Mouse (Mus musculus) stomach, embryonic 15.5 days (tissue): ENCODE measurements at regions not wholly inside any gene's neighbourhood (a gene's known extent, or its start where the extent isn't known, plus 50 kb on each side); places are given as distances from the start of the nearest gene placed in this dataset.
"Not testable (repeated sequence)": the region's sequence is repeated elsewhere in the genome, so short reads cannot be mapped to it uniquely, and the experiment has no call there.

Experiments
- ATAC-seq: fragments of 200-750 bp; cut with Nextera tagmentation; 2 replicates; pipeline ENCODE4 v1.8.0; 2017; ENCODE audit warnings: low read depth, moderate number of reproducible peaks, moderate TSS enrichment; ENCODE audit not compliant: insufficient read depth, low FRiP score
- H3K27ac ChIP-seq: fragments of 300-500 bp; sonication (generic); 2 replicates; pipeline ENCODE4 v1.5.1; 2015; ENCODE audit warnings: mild to moderate bottlenecking, inconsistent platforms
- H3K27me3 ChIP-seq: fragments of 300-500 bp; sonication (generic); replicated peaks from 2 replicates; pipeline ENCODE4 v1.6.1; 2015; ENCODE audit warnings: inconsistent platforms
- H3K36me3 ChIP-seq: fragments of 300-500 bp; sonication (generic); 2 replicates; pipeline ENCODE4 v1.6.1; 2015; ENCODE audit warnings: inconsistent platforms
- H3K4me1 ChIP-seq: fragments of 300-500 bp; sonication (generic); 2 replicates; pipeline ENCODE4 v1.6.1; 2015; ENCODE audit warnings: inconsistent platforms
- H3K4me2 ChIP-seq: fragments of 300-500 bp; sonication (generic); 2 replicates; pipeline ENCODE4 v1.6.1; 2015; ENCODE audit warnings: mild to moderate bottlenecking, inconsistent platforms
- H3K4me3 ChIP-seq: fragments of 300-500 bp; sonication (generic); replicated peaks from 2 replicates; pipeline ENCODE4 v1.5.1; 2015; ENCODE audit warnings: inconsistent platforms
- H3K9ac ChIP-seq: fragments of 300-500 bp; sonication (generic); 2 replicates; pipeline ENCODE4 v1.6.1; 2015; ENCODE audit warnings: inconsistent platforms
- H3K9me3 ChIP-seq: fragments of 300-500 bp; sonication (generic); 2 replicates; pipeline ENCODE4 v1.6.1; 2016; ENCODE audit warnings: inconsistent platforms
- WGBS: fragments of 180-500 bp; shearing (Covaris S2); methylation state at CpG from one replicate; pipeline ENCODE4 v1.1.7; 2015; 5-methylcytosine and 5-hydroxymethylcytosine counted together

DNA sequence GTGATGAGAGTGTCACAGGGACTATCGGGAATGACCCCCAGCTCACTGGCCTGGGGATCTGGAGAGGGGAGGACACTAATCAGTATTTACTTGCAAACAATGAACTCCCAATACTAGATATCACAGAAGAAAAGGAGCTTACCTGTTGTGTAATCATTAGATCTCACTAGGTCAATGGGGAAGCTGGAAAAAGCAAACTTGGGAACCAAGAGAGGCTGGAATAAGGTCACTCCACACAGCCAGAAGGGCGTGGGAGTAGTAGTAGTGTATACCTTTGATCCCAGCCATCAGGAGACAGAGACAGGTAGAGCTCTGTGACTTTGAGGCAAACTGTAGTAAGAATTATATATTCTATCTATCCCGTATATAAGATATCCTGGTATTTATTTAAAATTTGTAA is 194.3 kb downstream of the Fam43a start:
- H3K36me3 ChIP-seq: no peaks in the 10 kb centered on the region
- no peak for ATAC-seq
- H3K9me3 ChIP-seq: no peaks in the 10 kb centered on the region
- H3K4me1 ChIP-seq: peaks cover 38% of the 10 kb centered on the region
- 74% methylated on average over 3 of the region's 3 CpGs for WGBS
- H3K9ac ChIP-seq: no peak overlapping the region
- H3K27me3 ChIP-seq: no peaks in the 10 kb centered on the region
- no peak overlapping the region for H3K4me2 ChIP-seq
- no peak overlapping the region for H3K27ac ChIP-seq
- no peak overlapping the region for H3K4me3 ChIP-seq

GRCm38 (mm10) chr16:30795501-30795904 is 196.0 kb downstream of the Fam43a start:
- Histone ChIP-seq H3K9ac (no peak overlapping the region), H3K27me3 (no peaks in the 10 kb centered on the region), H3K27ac (no peak overlapping the region), H3K9me3 (no peaks in the 10 kb centered on the region), H3K4me3 (no peak overlapping the region), H3K36me3 (no peaks in the 10 kb centered on the region), H3K4me1 (peaks cover 26% of the 10 kb centered on the region), H3K4me2 (no peak overlapping the region)
- ATAC-seq: no peak
- 64% methylated on average over 5 of the region's 5 CpGs for WGBS

DNA sequence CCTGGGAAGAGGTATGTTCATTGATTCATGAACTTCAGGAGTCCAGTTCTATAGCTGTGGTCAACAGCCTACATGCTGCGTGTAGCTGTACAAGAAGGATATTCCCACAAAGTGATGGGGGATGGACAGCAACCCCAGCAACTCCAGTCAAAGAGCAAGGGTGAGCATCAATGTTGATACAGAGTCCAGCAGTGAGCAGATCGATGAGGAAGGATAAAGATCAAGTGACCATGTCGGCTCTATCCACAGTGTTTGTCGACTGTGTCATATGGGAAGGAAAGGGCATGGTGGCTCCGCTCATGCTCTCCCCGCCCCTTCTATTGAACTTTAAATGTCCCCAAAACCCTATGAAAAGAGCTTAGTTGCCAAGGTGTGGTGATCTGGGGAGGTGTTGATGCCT is 196.6 kb downstream of the Fam43a start:
- WGBS: 91% methylated on average over 6 of the region's 6 CpGs
- H3K36me3 ChIP-seq: no peaks in the 10 kb centered on the region
- no peaks in the 10 kb centered on the region for H3K9me3 ChIP-seq
- H3K9ac ChIP-seq: no peak overlapping the region
- ATAC-seq: no peak
- no peak overlapping the region for H3K4me3 ChIP-seq
- no peak overlapping the region for H3K4me2 ChIP-seq
- peaks cover 20% of the 10 kb centered on the region for H3K4me1 ChIP-seq
- no peaks in the 10 kb centered on the region for H3K27me3 ChIP-seq
- no peak overlapping the region for H3K27ac ChIP-seq

GRCm38 (mm10) chr16:30797006-30797405 is 197.5 kb downstream of the Fam43a start:
- ATAC-seq: no peak
- no peak overlapping the region for H3K4me3 ChIP-seq
- H3K4me1 ChIP-seq: peaks cover 14% of the 10 kb centered on the region; the same call in 1 of the 2 replicates
- no peak overlapping the region for H3K27ac ChIP-seq
- no peaks in the 10 kb centered on the region for H3K27me3 ChIP-seq
- no peak overlapping the region for H3K4me2 ChIP-seq
- no peak overlapping the region for H3K9ac ChIP-seq
- H3K9me3 ChIP-seq: no peaks in the 10 kb centered on the region
- 96% methylated on average over 3 of the region's 3 CpGs for WGBS
- no peaks in the 10 kb centered on the region for H3K36me3 ChIP-seq

DNA sequence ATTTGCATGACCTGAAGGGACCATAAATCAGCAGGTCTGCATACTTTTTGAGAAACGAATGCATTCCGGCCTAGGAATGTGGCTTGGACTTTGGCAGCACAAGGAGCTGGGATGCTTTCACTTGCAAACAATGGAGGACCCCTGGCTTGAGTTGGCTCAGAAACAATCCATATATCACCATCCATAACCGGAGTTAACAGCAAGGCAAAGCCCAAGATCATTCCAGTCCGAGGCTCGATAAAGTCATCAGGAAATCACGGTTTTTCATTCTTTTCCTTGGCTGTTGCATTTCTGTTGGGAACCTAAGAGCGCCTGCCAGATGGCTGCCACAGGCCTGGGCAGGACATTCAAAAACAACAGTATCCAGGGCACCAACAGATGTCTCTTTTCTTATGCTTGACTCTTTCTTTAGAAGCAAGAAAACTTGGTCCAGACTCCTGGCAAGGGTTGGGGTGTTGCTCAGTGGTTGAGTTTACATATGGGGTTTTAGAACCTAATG is 198.5 kb downstream of the Fam43a start:
- no peak; the same call in 1 of the 2 replicates for ATAC-seq
- H3K4me3 ChIP-seq: no peak overlapping the region
- no peak overlapping the region for H3K9ac ChIP-seq
- H3K27ac ChIP-seq: peak overlapping the region; percentile 3; the same call in 1 of the 2 replicates
- H3K4me1 ChIP-seq: peaks cover 10% of the 10 kb centered on the region; the same call in 1 of the 2 replicates
- WGBS: 45% methylated on average over 7 of the region's 7 CpGs
- no peaks in the 10 kb centered on the region for H3K9me3 ChIP-seq
- H3K36me3 ChIP-seq: no peaks in the 10 kb centered on the region
- no peaks in the 10 kb centered on the region for H3K27me3 ChIP-seq
- no peak overlapping the region for H3K4me2 ChIP-seq

- no peaks in the 10 kb centered on the region for H3K27me3 ChIP-seq
- no peak overlapping the region for H3K9ac ChIP-seq
- no peak overlapping the region for H3K4me2 ChIP-seq
- H3K4me1 ChIP-seq: peaks cover 5% of the 10 kb centered on the region; the same call in 1 of the 2 replicates
- H3K9me3 ChIP-seq: no peaks in the 10 kb centered on the region
- ATAC-seq: no peak
- no peak overlapping the region for H3K4me3 ChIP-seq
- WGBS: 50% methylated on average over 1 of the region's 1 CpGs
- no peaks in the 10 kb centered on the region for H3K36me3 ChIP-seq
- no peak overlapping the region; the same call in 1 of the 2 replicates for H3K27ac ChIP-seq
Observed at GRCm38 (mm10) chr16:30798536-30798935, 199.0 kb downstream of the Fam43a start.

- WGBS: 56% methylated on average over 12 of the region's 12 CpGs
- no peaks in the 10 kb centered on the region for H3K9me3 ChIP-seq
- no peak overlapping the region for H3K27ac ChIP-seq
- no peak overlapping the region for H3K9ac ChIP-seq
- no peak for ATAC-seq
- H3K4me2 ChIP-seq: no peak overlapping the region
- no peaks in the 10 kb centered on the region for H3K27me3 ChIP-seq
- H3K36me3 ChIP-seq: no peaks in the 10 kb centered on the region
- no peak overlapping the region for H3K4me3 ChIP-seq
- 0 out of 2 replicates have a peak, but pooled peaks cover 4% of the 10 kb centered on the region for H3K4me1 ChIP-seq
Observed at GRCm38 (mm10) chr16:30799699-30800483, 200.4 kb downstream of the Fam43a start.

DNA sequence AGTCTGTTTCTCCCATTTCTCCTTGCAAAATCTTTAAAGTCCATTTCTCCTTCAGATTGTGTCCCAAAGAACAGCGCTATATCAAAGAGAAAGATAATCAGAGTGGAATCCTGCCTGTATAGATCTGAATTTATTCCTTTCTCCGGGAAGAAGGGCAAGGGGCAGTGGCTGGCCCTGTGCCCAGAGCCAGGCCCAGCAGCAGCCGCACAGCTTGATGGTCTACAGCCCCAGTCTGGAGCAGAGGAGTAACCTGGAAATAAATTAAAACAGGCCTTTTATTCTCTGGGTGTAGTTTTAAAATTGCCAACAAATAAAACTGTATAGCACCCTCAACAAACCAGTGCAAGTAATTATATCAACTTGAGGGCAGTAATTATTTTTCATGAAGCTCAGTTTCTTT is 204.5 kb downstream of the Fam43a start:
- no peaks in the 10 kb centered on the region for H3K27me3 ChIP-seq
- WGBS: 44% methylated on average over 3 of the region's 3 CpGs

DNA sequence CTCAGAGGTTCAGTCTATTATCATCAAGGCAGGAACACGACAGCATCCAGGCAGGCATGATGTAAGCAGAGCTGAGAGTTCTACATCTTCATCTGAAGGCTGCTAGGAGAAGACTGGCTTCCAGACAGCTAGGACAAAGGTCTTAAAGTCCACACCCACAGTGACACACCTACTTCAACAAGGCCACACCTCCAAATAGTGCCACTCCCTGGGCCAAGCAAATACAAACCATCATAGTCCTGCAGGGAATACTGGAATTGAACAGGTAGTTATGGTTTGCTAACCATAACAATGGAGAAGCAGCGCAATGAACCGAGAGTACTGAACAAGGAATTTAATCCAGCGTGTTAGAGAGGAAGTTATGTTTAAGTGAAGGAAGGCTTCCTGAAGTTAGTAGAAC is 206.7 kb downstream of the Fam43a start:
- not testable (repeated sequence) for H3K9ac ChIP-seq, H3K9me3 ChIP-seq, H3K4me3 ChIP-seq, H3K4me1 ChIP-seq, H3K4me2 ChIP-seq, H3K27me3 ChIP-seq, ATAC-seq, H3K27ac ChIP-seq, H3K36me3 ChIP-seq
- WGBS: 80% methylated on average over 4 of the region's 4 CpGs

More for the DNA sequence above, 204.5 kb downstream of the Fam43a start:
- H3K4me3 ChIP-seq: no peak overlapping the region
- ATAC-seq: no peak
- no peak overlapping the region for H3K9ac ChIP-seq
- no peaks in the 10 kb centered on the region for H3K36me3 ChIP-seq
- H3K27ac ChIP-seq: no peak overlapping the region
- 0 out of 2 replicates have a peak, but pooled peaks cover 3% of the 10 kb centered on the region for H3K4me1 ChIP-seq
- no peaks in the 10 kb centered on the region for H3K9me3 ChIP-seq
- H3K4me2 ChIP-seq: no peak overlapping the region

GRCm38 (mm10) chr16:30818541-30819120 is 219.1 kb downstream of the Fam43a start:
- Histone ChIP-seq H3K9me3 (no peaks in the 10 kb centered on the region), H3K4me2 (no peak overlapping the region), H3K27me3 (no peaks in the 10 kb centered on the region), H3K36me3 (no peaks in the 10 kb centered on the region), H3K9ac (no peak overlapping the region), H3K4me3 (no peak overlapping the region), H3K4me1 (peaks cover 27% of the 10 kb centered on the region), H3K27ac (no peak overlapping the region)
- WGBS: 22% methylated on average over 5 of the region's 5 CpGs
- ATAC-seq: no peak

DNA sequence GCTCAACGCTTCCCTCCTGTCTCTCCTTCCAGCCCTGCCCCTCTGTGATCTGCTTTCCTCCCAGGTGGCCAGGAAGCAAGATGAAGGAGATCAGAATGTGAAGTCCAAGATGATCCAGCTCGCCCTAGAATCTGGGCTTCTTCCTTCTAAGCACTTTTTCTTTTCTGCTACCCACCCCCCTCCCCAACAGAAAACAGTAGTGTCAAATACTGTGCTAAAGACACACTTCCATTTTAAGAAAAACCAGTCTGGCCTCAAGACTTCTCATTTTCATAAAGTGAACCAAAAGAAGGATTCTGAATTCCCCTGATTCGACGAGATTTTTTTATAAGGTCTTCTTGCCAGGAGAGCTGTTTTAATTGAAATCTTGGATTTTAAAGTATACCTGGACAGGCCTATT is 219.8 kb downstream of the Fam43a start:
- Histone ChIP-seq H3K9me3 (no peaks in the 10 kb centered on the region), H3K4me3 (no peak overlapping the region), H3K27me3 (no peaks in the 10 kb centered on the region), H3K4me1 (peaks cover 27% of the 10 kb centered on the region), H3K9ac (no peak overlapping the region), H3K27ac (no peak overlapping the region), H3K4me2 (no peak overlapping the region), H3K36me3 (no peaks in the 10 kb centered on the region)
- ATAC-seq: no peak
- 80% methylated on average over 4 of the region's 4 CpGs for WGBS

GRCm38 (mm10) chr16:30820234-30820633 is 220.7 kb downstream of the Fam43a start:
- ATAC-seq: no peak
- H3K27me3 ChIP-seq: no peaks in the 10 kb centered on the region
- H3K9ac ChIP-seq: no peak overlapping the region
- peaks cover 27% of the 10 kb centered on the region for H3K4me1 ChIP-seq
- no peak overlapping the region for H3K4me2 ChIP-seq
- 82% methylated on average over 3 of the region's 3 CpGs for WGBS
- H3K4me3 ChIP-seq: no peak overlapping the region
- no peaks in the 10 kb centered on the region for H3K36me3 ChIP-seq
- H3K27ac ChIP-seq: no peak overlapping the region
- H3K9me3 ChIP-seq: no peaks in the 10 kb centered on the region
